ENCODE assay signal across 19 mouse cellular contexts in the genomic region with DNA sequence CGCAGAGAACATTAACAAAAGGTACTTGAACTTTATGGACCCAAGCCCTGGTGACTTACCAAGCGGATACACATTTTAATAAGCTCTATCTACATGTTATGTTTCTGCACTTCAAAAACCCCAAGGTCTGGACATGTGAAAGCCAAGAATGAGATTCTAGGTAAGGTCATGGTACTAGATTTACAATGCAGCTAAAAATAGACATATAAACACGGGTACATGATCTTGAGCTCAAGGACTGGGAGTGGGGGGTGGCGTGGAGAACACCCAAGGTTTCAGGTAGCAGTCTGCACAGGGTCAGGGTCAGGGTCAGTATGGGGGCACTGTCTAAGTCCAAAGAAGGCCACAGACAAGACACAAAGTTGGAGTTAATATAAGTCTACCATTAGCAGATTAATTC. TPM values are rescaled to one million over a fixed set of nuclear protein-coding genes. Genes with fewer than 3 reads are reported as not detected.
DNase-seq lines count a peak whose midpoint lies in the region; ATAC-seq and TF ChIP-seq lines count a peak whose summit lies in the region.
"Had no signal": no experiment of that assay in that cellular context is flagged by ENCODE, and none has a peak within 500 bp of the region (broad histone marks: within the 10 kb centered on the region; RNA-seq: fewer than 3 reads in every experiment).

No protein-coding gene starts in this region.

- no peaks in the 10 kb centered on the region for H3K27me3 ChIP-seq in heart, adult 2 months (ENCODE audit: control insufficient read depth, insufficient read depth, low read length)
- no peaks in the 10 kb centered on the region for H3K27me3 ChIP-seq in heart, embryonic 14.5 days (ENCODE audit: control insufficient read depth, insufficient read depth, low read length)
- no peaks in the 10 kb centered on the region for H3K27me3 ChIP-seq in heart, embryonic 11.5 days (ENCODE audit: control insufficient read depth, insufficient read depth, low read length)
- H3K27me3 ChIP-seq in kidney, adult 2 months (replicated peaks; ENCODE audit: control insufficient read depth, insufficient read depth, low read length): no peaks in the 10 kb centered on the region
- H3K27me3 ChIP-seq: CH12.LX; embryonic facial prominence, embryonic 12.5 days; forebrain, embryonic 15.5 days; hindbrain, embryonic 15.5 days; Patski had no signal

- peaks cover 46% of the 10 kb centered on the region for H3K36me3 ChIP-seq in heart, adult 2 months (ENCODE audit: control insufficient read depth, insufficient read depth, low read length)
- peaks cover 48% of the 10 kb centered on the region for H3K36me3 ChIP-seq in heart, embryonic 14.5 days (ENCODE audit: control insufficient read depth, insufficient read depth, low read length)
- peaks cover 7% of the 10 kb centered on the region; the same call in 1 of the 2 replicates for H3K36me3 ChIP-seq in heart, embryonic 11.5 days (ENCODE audit: control insufficient read depth, insufficient read depth, low read length)
- H3K36me3 ChIP-seq in kidney, adult 2 months (ENCODE audit: control insufficient read depth, insufficient read depth, low read length): peaks cover 2% of the 10 kb centered on the region

- H3K4me1 ChIP-seq in heart, adult 2 months (ENCODE audit: control insufficient read depth, insufficient read depth, low read length): peaks cover 16% of the 10 kb centered on the region
- H3K4me1 ChIP-seq in heart, embryonic 14.5 days (ENCODE audit: control insufficient read depth in 2 of 2, insufficient read depth in 2 of 2, low read length in 2 of 2): peaks cover 23 to 54% of the 10 kb centered on the region in 2 experiments
- peaks cover 33% of the 10 kb centered on the region for H3K4me1 ChIP-seq in heart, embryonic 11.5 days (ENCODE audit: control insufficient read depth, insufficient read depth, low read length)
- peaks cover 11% of the 10 kb centered on the region for H3K4me1 ChIP-seq in kidney, adult 2 months (ENCODE audit: control insufficient read depth, insufficient read depth, low read length)
- H3K4me1 ChIP-seq: embryonic facial prominence, embryonic 12.5 days; hindbrain, embryonic 15.5 days had no signal

- no peak overlapping the region for H3K4me3 ChIP-seq in heart, adult 2 months
- H3K4me3 ChIP-seq in heart, embryonic 14.5 days (ENCODE audit: control insufficient read depth in 1 of 2, insufficient read depth in 1 of 2, low read depth in 1 of 2, low read length in 2 of 2): no peak overlapping the region
- H3K4me3 ChIP-seq in heart, embryonic 11.5 days (ENCODE audit: low read depth, low read length): no peak overlapping the region
- H3K4me3 ChIP-seq in kidney, adult 2 months (ENCODE audit: insufficient read depth, low read depth, low read length): no peak overlapping the region
- H3K4me3 ChIP-seq: embryonic facial prominence, embryonic 12.5 days; forebrain, embryonic 15.5 days; hindbrain, embryonic 15.5 days had no signal

- 56% methylated on average over 4 of the region's 4 CpGs for WGBS in heart, adult 2 months
- WGBS in heart, embryonic 14.5 days: 46% methylated on average over 4 of the region's 4 CpGs
- WGBS in heart, embryonic 11.5 days (ENCODE audit: insufficient replicate concordance): 65% methylated on average over 4 of the region's 4 CpGs
- 45% methylated on average over 4 of the region's 4 CpGs for WGBS in kidney, adult 2 months

- intact Hi-C loops in heart, adult 2 months (cut with DNase I): no loop called here
- intact Hi-C loops in heart, postnatal 25 days (cut with DNase I): no loop called here

- H3K79me2 ChIP-seq in heart, adult 2 months (replicated peaks; ENCODE audit: control insufficient read depth, insufficient read depth, low read length): no peaks in the 10 kb centered on the region; the same call in none of the 2 replicates

- no peaks in the 10 kb centered on the region for H3K9me3 ChIP-seq in heart, embryonic 14.5 days (ENCODE audit: control insufficient read depth, low read length)
- no peaks in the 10 kb centered on the region for H3K9me3 ChIP-seq in heart, embryonic 11.5 days (replicated peaks; ENCODE audit: control insufficient read depth, low read length)
- H3K9me3 ChIP-seq: embryonic facial prominence, embryonic 12.5 days; forebrain, embryonic 15.5 days; hindbrain, embryonic 15.5 days had no signal

- no peak for DNase-seq in heart, adult 2 months
- no peak for DNase-seq in heart, postnatal 25 days (ENCODE audit: low spot score)
- DNase-seq in kidney, adult 2 months: peak; percentile 35
- no peak for DNase-seq in kidney, adult 11 months
- DNase-seq in skeletal muscle tissue, adult 2 months (ENCODE audit: low read depth, low spot score): peak; percentile 35
- DNase-seq: adrenal gland, postnatal 14 days; cerebellum, adult 11-12 months; cerebellum, adult 9-10 months; cerebellum, postnatal 25 days; gastrocnemius, postnatal 36 days had no signal

- TF ChIP-seq CTCF in heart, adult 2 months (IDR thresholded peaks at IDR 0.05): no peak
- no peak for TF ChIP-seq CTCF in kidney, adult 2 months (conservative IDR thresholded peaks at IDR 0.05; ENCODE audit: insufficient read depth, insufficient read length, low read depth, low read length)

- no peak overlapping the region for H3K9ac ChIP-seq in heart, adult 2 months (ENCODE audit: low read depth, low read length)
- H3K9ac ChIP-seq in heart, embryonic 14.5 days (ENCODE audit: low read length): no peak overlapping the region
- no peak overlapping the region for H3K9ac ChIP-seq in heart, embryonic 11.5 days (ENCODE audit: low read depth, low read length)
- H3K9ac ChIP-seq: embryonic facial prominence, embryonic 12.5 days; forebrain, embryonic 15.5 days; hindbrain, embryonic 15.5 days had no signal

- no peak for TF ChIP-seq EP300 in heart, adult 2 months (IDR thresholded peaks at IDR 0.05; ENCODE audit: insufficient read depth, low read depth, low read length)

- no peak overlapping the region for H3K4me2 ChIP-seq in heart, embryonic 14.5 days (ENCODE audit: low read length)
- no peak overlapping the region for H3K4me2 ChIP-seq in heart, embryonic 11.5 days
- H3K4me2 ChIP-seq: embryonic facial prominence, embryonic 12.5 days; forebrain, embryonic 15.5 days; hindbrain, embryonic 15.5 days had no signal

- no peak for ATAC-seq in heart, embryonic 14.5 days (ENCODE audit: insufficient number of reproducible peaks, insufficient read depth, low FRiP score, low read depth)
- ATAC-seq in heart, embryonic 11.5 days (replicated peaks; ENCODE audit: insufficient number of reproducible peaks, low FRiP score, low TSS enrichment): no peak
- ATAC-seq: activated CD4-positive, CD25-positive, alpha-beta regulatory T cell, adult 4 months; forebrain, embryonic 15.5 days; intestine, embryonic 16.5 days; Patski had no signal

- H3K27ac ChIP-seq in heart, adult 2 months: peak overlapping the region; percentile 62
- H3K27ac ChIP-seq in heart, embryonic 14.5 days (replicated peaks in 1 of 2; ENCODE audit: control insufficient read depth in 1 of 2, insufficient read depth in 1 of 2, low read depth in 2 of 2, low read length in 2 of 2): peak overlapping the region; percentile 69 to 75; a peak in 3 of 4 replicates
- no peak overlapping the region for H3K27ac ChIP-seq in heart, embryonic 11.5 days (ENCODE audit: low read depth, low read length)
- peak overlapping the region; percentile 24; the same call in 1 of the 2 replicates for H3K27ac ChIP-seq in kidney, adult 2 months (ENCODE audit: insufficient read depth, low read depth, low read length)
- H3K27ac ChIP-seq: embryonic facial prominence, embryonic 12.5 days; forebrain, embryonic 15.5 days; hindbrain, embryonic 15.5 days had no signal

- no peak for TF ChIP-seq POLR2A in heart, adult 2 months (IDR thresholded peaks at IDR 0.05; ENCODE audit: insufficient read depth, low read depth, low read length)
- TF ChIP-seq POLR2A in kidney, adult 2 months (IDR thresholded peaks at IDR 0.05; ENCODE audit: low read depth, low read length): no peak

RNA-seq across cellular contexts. Expression of a gene that starts 16.9 kb away (rescaled TPM):
- total RNA-seq in heart, adult 2 months (2021): 10 to 100 TPM; 66.3 to 77.3 TPM
- polyA plus RNA-seq in heart, adult 2 months (2012; rRNA removed): 24.0 and 42.0 TPM in 2 replicates
- total RNA-seq in heart, postnatal 25 days (2021): 10 to 100 TPM; 56.5 to 58.1 TPM
- polyA plus RNA-seq in heart, embryonic 14.5 days (2014; fragmentation: Nextera tagmentation; extraction: Ambion mirVana): 21.6 and 22.7 TPM in 2 replicates
- polyA plus RNA-seq in heart, embryonic 11.5 days (2014; fragmentation: Nextera tagmentation; extraction: Ambion mirVana): 9.7 and 12.1 TPM in 2 replicates
- polyA plus RNA-seq in kidney, adult 2 months (2012; rRNA removed): 13.8 and 15.2 TPM in 2 replicates

RNA-seq across cellular contexts. Expression of a gene that starts 59.9 kb away (rescaled TPM):
- total RNA-seq in heart, adult 2 months (2021): under 1 TPM; 0.03 to 0.05 TPM
- 0.06 and 0.09 TPM in 2 replicates for polyA plus RNA-seq in heart, adult 2 months (2012; rRNA removed)
- total RNA-seq in heart, postnatal 25 days (2021): under 1 TPM in 1 of 2 experiments, not detected in 1; 0.05 TPM
- 0.12 and 0.23 TPM in 2 replicates for polyA plus RNA-seq in heart, embryonic 14.5 days (2014; fragmentation: Nextera tagmentation; extraction: Ambion mirVana)
- polyA plus RNA-seq in heart, embryonic 11.5 days (2014; fragmentation: Nextera tagmentation; extraction: Ambion mirVana): 0.08 and 0.14 TPM in 2 replicates
- polyA plus RNA-seq in kidney, adult 2 months (2012; rRNA removed): 0.02 and 0.03 TPM in 2 replicates
- total RNA-seq: CH12.LX; gastrocnemius, postnatal 36 days had no signal
- polyA plus RNA-seq: Patski had no signal

Comparison
In these comparisons a context has a peak if more than half of its experiments do, and no peak if none do; other contexts are left out.
1. DNase-seq: peak in kidney, adult 2 months (single experiment) and skeletal muscle tissue, adult 2 months (single experiment); none in heart, adult 2 months (0 of 2), heart, postnatal 25 days (single experiment) and kidney, adult 11 months (single experiment).